Mouse (Mus musculus) spleen, adult 2 months (tissue): ENCODE results near the gene Nes. TPM values are rescaled to one million over a fixed set of nuclear protein-coding genes. Genes with fewer than 3 reads are reported as not detected.

ENCODE experiments used
- DNase-seq, 2 experiments: peaks; one replicate each; pipeline versions ENCODE4 v3.0.0 to v3.0.0-alpha.2; 2012 to 2021; ENCODE audit warnings: low spot score in 2 of 2, low read depth in 1 of 2
- H3K27ac ChIP-seq: fragments of 200-500 bp; 2 replicates; pipeline ENCODE4 v1.5.1; 2012; ENCODE audit warnings: low read length, inconsistent platforms; ENCODE audit not compliant: insufficient read depth
- H3K27me3 ChIP-seq: fragments of 200-500 bp; 2 replicates; pipeline ENCODE4 v1.6.1; 2012; ENCODE audit warnings: mild to moderate bottlenecking, moderate library complexity, low read length, inconsistent platforms; ENCODE audit not compliant: control insufficient read depth, insufficient read depth
- H3K36me3 ChIP-seq: fragments of 200-500 bp; 2 replicates; pipeline ENCODE4 v1.6.1; 2012; ENCODE audit warnings: mild to moderate bottlenecking, low read length, inconsistent platforms; ENCODE audit not compliant: control insufficient read depth, insufficient read depth
- H3K4me1 ChIP-seq: fragments of 200-500 bp; 2 replicates; pipeline ENCODE4 v1.6.1; 2011; ENCODE audit warnings: inconsistent platforms; ENCODE audit not compliant: control insufficient read depth, insufficient read depth, insufficient read length
- H3K4me3 ChIP-seq: fragments of 200-500 bp; 2 replicates; pipeline ENCODE4 v1.5.1; 2011; ENCODE audit warnings: mild to moderate bottlenecking, inconsistent platforms; ENCODE audit not compliant: insufficient read depth, insufficient read length; ENCODE audit errors: extremely low read depth
- CTCF ChIP-seq: fragments of 200-500 bp; IDR thresholded peaks from 2 replicates; pipeline ENCODE4 v1.5.1; 2011; ENCODE audit warnings: mild to moderate bottlenecking, inconsistent platforms; ENCODE audit not compliant: insufficient read depth, insufficient read length, insufficient replicate concordance; ENCODE audit errors: extremely low read depth
- POLR2A ChIP-seq: fragments of 200-500 bp; IDR thresholded peaks from 2 replicates; pipeline ENCODE4 v1.6.1; 2011; ENCODE audit warnings: low read depth, low read length, inconsistent platforms
- WGBS: fragments of 180-500 bp; shearing (Covaris S2); methylation state at CpG from one replicate; pipeline ENCODE4 v1.1.7; 2018; 5-methylcytosine and 5-hydroxymethylcytosine counted together
- polyA plus RNA-seq: library from polyadenylated mRNA; depleted of rRNA; stranded (reverse); fragments of >200 nt; gene quantifications from 2 replicates; pipeline ENCODE4 v1.2.3, GENCODE M21; 2012

Gene Nes
- polyA plus RNA-seq, 1 experiment, result 1.2 TPM

GRCm38 (mm10) chr3:87973593-87974380, 2.9 kb downstream of the Nes start:
- Histone ChIP-seq H3K4me3 (no peak overlapping the region), H3K27me3 (peaks cover 16% of the 10 kb centered on the region)

GRCm38 (mm10) chr3:87974381-87974987, 3.6 kb downstream of the Nes start:
- H3K4me3 ChIP-seq, result no peak overlapping the region
- no peak overlapping the region for H3K27ac ChIP-seq
- H3K36me3 ChIP-seq, result no peaks in the 10 kb centered on the region
- DNase-seq, result no peak
- H3K4me1 ChIP-seq, result peaks cover 9% of the 10 kb centered on the region
- peaks cover 16% of the 10 kb centered on the region for H3K27me3 ChIP-seq
- WGBS, result 87% methylated on average over 12 of the region's 12 CpGs
- TF ChIP-seq POLR2A, result no peak
- no peak for TF ChIP-seq CTCF

More at GRCm38 (mm10) chr3:87973593-87974380, 2.9 kb downstream of the Nes start:
- no peak for DNase-seq
- no peak for TF ChIP-seq CTCF
- TF ChIP-seq POLR2A, result no peak
- Histone ChIP-seq H3K36me3 (no peaks in the 10 kb centered on the region), H3K4me1 (peaks cover 9% of the 10 kb centered on the region), H3K27ac (no peak overlapping the region)
- WGBS, result 88% methylated on average over 14 of the region's 14 CpGs

GRCm38 (mm10) chr3:87979493-87979892, 8.6 kb downstream of the Nes start:
- no peak overlapping the region for H3K27ac ChIP-seq
- WGBS, result 95% methylated on average over 5 of the region's 5 CpGs
- H3K27me3 ChIP-seq, result no peaks in the 10 kb centered on the region
- no peak for DNase-seq
- no peak for TF ChIP-seq CTCF
- no peak for TF ChIP-seq POLR2A
- no peaks in the 10 kb centered on the region for H3K36me3 ChIP-seq
- H3K4me1 ChIP-seq, result peaks cover 16% of the 10 kb centered on the region; the same call in 1 of the 2 replicates
- H3K4me3 ChIP-seq, result no peak overlapping the region

GRCm38 (mm10) chr3:87980085-87980484, 9.2 kb downstream of the Nes start:
- no peaks in the 10 kb centered on the region for H3K36me3 ChIP-seq
- no peak overlapping the region for H3K4me3 ChIP-seq
- TF ChIP-seq POLR2A (no peak), CTCF (no peak)
- peaks cover 16% of the 10 kb centered on the region; the same call in 1 of the 2 replicates for H3K4me1 ChIP-seq
- no peaks in the 10 kb centered on the region for H3K27me3 ChIP-seq
- 88% methylated on average over 3 of the region's 3 CpGs for WGBS
- no peak overlapping the region for H3K27ac ChIP-seq
- no peak for DNase-seq

- Histone ChIP-seq H3K27me3 (no peaks in the 10 kb centered on the region), H3K27ac (no peak overlapping the region), H3K36me3 (no peaks in the 10 kb centered on the region), H3K4me3 (no peak overlapping the region), H3K4me1 (peaks cover 16% of the 10 kb centered on the region; the same call in 1 of the 2 replicates)
- no peak for DNase-seq
- WGBS, result 93% methylated on average over 5 of the region's 5 CpGs
- TF ChIP-seq CTCF (no peak), POLR2A (no peak)
Observed at GRCm38 (mm10) chr3:87980728-87981127, 9.8 kb downstream of the Nes start.

DNA sequence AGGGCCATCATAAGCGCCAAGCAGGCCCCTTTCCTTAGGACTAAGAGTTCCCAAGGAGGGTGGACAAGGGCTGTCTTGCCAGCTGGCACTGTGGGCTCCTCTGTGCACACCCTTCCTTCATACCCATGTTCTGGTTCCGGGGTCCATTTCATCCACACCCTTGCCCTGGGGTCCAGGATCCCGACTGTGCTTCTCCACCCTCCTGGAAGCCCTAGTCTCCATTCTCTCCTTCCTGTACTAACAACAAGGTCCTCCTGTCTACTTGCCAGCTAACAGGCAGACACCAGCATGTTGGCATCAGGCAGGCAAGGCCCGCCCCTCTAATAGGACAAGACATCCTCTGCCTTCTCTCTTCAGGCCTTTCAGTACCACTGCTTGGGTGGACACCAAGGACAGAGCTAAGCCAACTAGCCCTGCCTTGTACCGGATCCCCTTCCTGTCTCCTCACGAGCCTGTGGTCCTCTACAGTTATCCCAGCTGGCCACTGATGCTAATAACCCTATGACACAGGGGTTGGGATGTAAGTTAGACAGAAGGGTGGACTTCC, 10.4 kb downstream of the Nes start:
- Histone ChIP-seq H3K4me3 (no peak overlapping the region), H3K36me3 (no peaks in the 10 kb centered on the region), H3K27me3 (no peaks in the 10 kb centered on the region), H3K4me1 (peaks cover 16% of the 10 kb centered on the region; the same call in 1 of the 2 replicates), H3K27ac (no peak overlapping the region)
- DNase-seq, result no peak
- TF ChIP-seq POLR2A, result no peak
- no peak for TF ChIP-seq CTCF
- 89% methylated on average over 6 of the region's 6 CpGs for WGBS
